Mouse (Mus musculus): ENCODE measurements at regions not wholly inside any gene's neighbourhood (a gene's known extent, or its start where the extent isn't known, plus 50 kb on each side); places are given as distances from the start of the nearest gene placed in this dataset.

- no peak overlapping the region for H3K9ac ChIP-seq
- no peaks in the 10 kb centered on the region for H3K4me1 ChIP-seq (replicated peaks)
- H3K4me3 ChIP-seq: no peak overlapping the region
- no peaks in the 10 kb centered on the region for H3K36me3 ChIP-seq
- no peak overlapping the region for H3K4me2 ChIP-seq
- H3K27ac ChIP-seq (ENCODE audit: poor library complexity, severe bottlenecking): no peak overlapping the region
- no peaks in the 10 kb centered on the region for H3K9me3 ChIP-seq (replicated peaks)
- ATAC-seq (ENCODE audit: insufficient number of reproducible peaks, low FRiP score): no peak
- 87% methylated on average over 3 of the region's 3 CpGs for WGBS
- H3K27me3 ChIP-seq (replicated peaks): no peaks in the 10 kb centered on the region
These were observed 84.8 kb upstream of the Dazl start for GRCm38 (mm10) chr17:50378141-50378727.

- no peak overlapping the region for H3K4me3 ChIP-seq
- no peak overlapping the region for H3K4me2 ChIP-seq
- no peaks in the 10 kb centered on the region for H3K9me3 ChIP-seq (replicated peaks)
- no peaks in the 10 kb centered on the region for H3K36me3 ChIP-seq
- H3K4me1 ChIP-seq (replicated peaks): peaks cover 19% of the 10 kb centered on the region
- no peak overlapping the region for H3K9ac ChIP-seq
- no peaks in the 10 kb centered on the region for H3K27me3 ChIP-seq (replicated peaks)
- no peak for ATAC-seq (ENCODE audit: insufficient number of reproducible peaks, low FRiP score)
- WGBS: 67% methylated on average over 12 of the region's 12 CpGs
- no peak overlapping the region for H3K27ac ChIP-seq (ENCODE audit: poor library complexity, severe bottlenecking)
These were observed 95.6 kb upstream of the Dazl start for GRCm38 (mm10) chr17:50388715-50389710.

DNA sequence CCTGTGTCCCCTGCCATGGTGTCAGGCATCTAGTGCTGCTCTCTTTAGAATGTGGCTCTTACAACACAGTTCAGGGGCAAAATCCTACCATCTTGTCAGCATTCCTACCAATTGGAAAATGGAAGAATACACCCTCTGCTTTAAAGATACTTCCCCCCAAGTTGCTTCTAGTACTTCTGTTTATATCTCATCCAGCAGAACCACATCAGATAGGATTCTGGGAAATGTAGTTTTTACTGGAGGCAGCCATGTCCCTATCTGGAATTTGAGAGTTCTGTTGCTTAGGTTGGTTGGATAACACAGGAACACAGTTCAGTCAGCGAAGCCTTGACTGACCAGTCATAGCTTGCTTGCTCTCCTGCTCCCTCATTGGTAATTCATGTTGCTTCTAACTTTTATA lies 96.7 kb upstream of the Dazl start:
- 67% methylated on average over 1 of the region's 1 CpGs for WGBS
- Histone ChIP-seq H3K9ac (no peak overlapping the region), H3K4me2 (no peak overlapping the region), H3K27ac (ENCODE audit: poor library complexity, severe bottlenecking) (no peak overlapping the region), H3K36me3 (no peaks in the 10 kb centered on the region), H3K4me3 (no peak overlapping the region), H3K27me3 (replicated peaks) (no peaks in the 10 kb centered on the region), H3K4me1 (replicated peaks) (peaks cover 23% of the 10 kb centered on the region), H3K9me3 (replicated peaks) (no peaks in the 10 kb centered on the region)
- no peak for ATAC-seq (ENCODE audit: insufficient number of reproducible peaks, low FRiP score)

DNA sequence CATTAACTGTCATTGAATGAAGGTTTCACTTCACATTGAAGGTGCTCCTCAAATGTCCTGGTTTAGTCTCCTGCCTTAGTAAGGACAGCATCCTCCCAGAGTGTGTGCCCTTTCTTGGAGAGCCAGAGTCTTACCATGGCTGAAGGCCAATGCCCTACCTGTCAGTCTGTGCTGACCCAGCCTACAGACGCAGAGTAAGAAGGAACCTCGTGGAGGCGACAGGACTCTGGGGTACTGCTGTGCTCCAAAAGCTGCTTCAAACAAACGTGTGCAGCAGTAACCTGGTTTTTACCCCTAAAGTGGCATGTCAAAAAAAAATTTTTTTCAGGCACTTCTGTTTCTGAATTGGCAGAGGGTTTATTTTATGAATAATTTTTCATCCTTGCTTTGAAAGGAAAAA lies 97.8 kb upstream of the Dazl start:
- no peak overlapping the region for H3K9ac ChIP-seq
- peaks cover 23% of the 10 kb centered on the region for H3K4me1 ChIP-seq (replicated peaks)
- H3K4me2 ChIP-seq: no peak overlapping the region
- H3K27me3 ChIP-seq (replicated peaks): no peaks in the 10 kb centered on the region
- whole genome bisulfite sequencing: 78% methylated on average over 4 of the region's 4 CpGs
- ATAC-seq (ENCODE audit: insufficient number of reproducible peaks, low FRiP score): no peak
- H3K27ac ChIP-seq (ENCODE audit: poor library complexity, severe bottlenecking): no peak overlapping the region
- no peaks in the 10 kb centered on the region for H3K9me3 ChIP-seq (replicated peaks)
- no peaks in the 10 kb centered on the region for H3K36me3 ChIP-seq
- no peak overlapping the region for H3K4me3 ChIP-seq

- H3K36me3 ChIP-seq: no peaks in the 10 kb centered on the region
- no peaks in the 10 kb centered on the region for H3K27me3 ChIP-seq (replicated peaks)
- WGBS: 89% methylated on average over 11 of the region's 11 CpGs
- H3K9ac ChIP-seq: no peak overlapping the region
- H3K4me3 ChIP-seq: no peak overlapping the region
- H3K27ac ChIP-seq (ENCODE audit: poor library complexity, severe bottlenecking): no peak overlapping the region
- ATAC-seq (ENCODE audit: insufficient number of reproducible peaks, low FRiP score): no peak
- H3K4me1 ChIP-seq (replicated peaks): peaks cover 23% of the 10 kb centered on the region
- H3K4me2 ChIP-seq: no peak overlapping the region
- H3K9me3 ChIP-seq (replicated peaks): no peaks in the 10 kb centered on the region
These were observed 98.6 kb upstream of the Dazl start for GRCm38 (mm10) chr17:50391996-50392395.

- H3K9me3 ChIP-seq (replicated peaks): no peaks in the 10 kb centered on the region
- WGBS: 67% methylated on average over 6 of the region's 6 CpGs
- no peaks in the 10 kb centered on the region for H3K27me3 ChIP-seq (replicated peaks)
- no peak for ATAC-seq (ENCODE audit: insufficient number of reproducible peaks, low FRiP score)
- H3K9ac ChIP-seq: no peak overlapping the region
- no peak overlapping the region for H3K27ac ChIP-seq (ENCODE audit: poor library complexity, severe bottlenecking)
- no peaks in the 10 kb centered on the region for H3K36me3 ChIP-seq
- H3K4me2 ChIP-seq: no peak overlapping the region
- H3K4me1 ChIP-seq (replicated peaks): peaks cover 23% of the 10 kb centered on the region
- H3K4me3 ChIP-seq: no peak overlapping the region
These were observed 99.0 kb upstream of the Dazl start for GRCm38 (mm10) chr17:50392428-50392827.

DNA sequence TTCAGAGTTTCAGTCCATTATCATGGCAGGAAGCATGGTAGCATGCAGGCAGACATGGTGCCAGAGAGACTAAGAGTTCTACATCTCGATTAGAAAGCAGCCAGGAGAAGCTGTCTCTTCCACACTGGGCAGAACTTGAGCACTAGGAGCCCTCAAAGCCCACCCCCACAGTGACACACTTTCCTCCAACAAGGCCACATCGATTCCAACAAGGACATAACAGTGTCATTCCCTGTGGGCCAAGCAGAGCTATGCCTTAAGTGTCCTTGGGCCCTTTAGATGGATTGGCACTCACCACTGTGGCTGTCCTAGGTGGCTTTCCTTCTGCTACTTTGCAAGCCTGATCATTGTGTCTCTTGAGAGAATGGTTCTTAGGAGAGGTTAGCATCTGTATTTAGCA lies 99.5 kb upstream of the Dazl start:
- H3K9ac ChIP-seq: no peak overlapping the region
- peaks cover 23% of the 10 kb centered on the region for H3K4me1 ChIP-seq (replicated peaks)
- H3K27ac ChIP-seq (ENCODE audit: poor library complexity, severe bottlenecking): no peak overlapping the region
- WGBS: 64% methylated on average over 2 of the region's 2 CpGs
- H3K27me3 ChIP-seq (replicated peaks): no peaks in the 10 kb centered on the region
- H3K4me3 ChIP-seq: no peak overlapping the region
- H3K36me3 ChIP-seq: no peaks in the 10 kb centered on the region
- H3K9me3 ChIP-seq (replicated peaks): no peaks in the 10 kb centered on the region
- no peak overlapping the region for H3K4me2 ChIP-seq
- ATAC-seq (ENCODE audit: insufficient number of reproducible peaks, low FRiP score): no peak

DNA sequence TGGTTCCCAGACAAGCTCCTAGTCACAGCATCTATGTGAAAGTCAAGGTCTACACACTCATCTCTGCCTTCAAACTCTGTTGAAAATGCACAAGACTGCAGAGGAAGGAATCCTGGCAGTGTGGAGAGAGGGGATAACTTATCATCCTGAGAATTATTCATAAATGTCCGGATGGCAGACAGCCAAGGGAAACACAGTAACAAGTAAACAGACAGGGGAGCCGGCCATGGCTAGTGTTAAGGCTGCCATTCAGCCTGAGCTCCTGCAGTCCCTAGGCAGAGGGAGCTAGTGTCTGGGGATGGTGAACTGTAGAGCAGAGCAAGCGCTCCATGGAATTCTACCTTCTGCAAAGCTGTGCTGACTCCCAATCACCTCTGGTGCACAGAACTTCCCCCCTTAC lies 100.3 kb upstream of the Dazl start:
- ATAC-seq (ENCODE audit: insufficient number of reproducible peaks, low FRiP score): peak; percentile 80
- Histone ChIP-seq H3K27ac (ENCODE audit: poor library complexity, severe bottlenecking) (no peak overlapping the region), H3K4me2 (no peak overlapping the region), H3K27me3 (replicated peaks) (no peaks in the 10 kb centered on the region), H3K36me3 (no peaks in the 10 kb centered on the region), H3K4me3 (no peak overlapping the region), H3K9ac (no peak overlapping the region), H3K4me1 (replicated peaks) (peaks cover 23% of the 10 kb centered on the region), H3K9me3 (replicated peaks) (no peaks in the 10 kb centered on the region)
- WGBS: 32% methylated on average over 3 of the region's 3 CpGs

GRCm38 (mm10) chr17:50394801-50395200 lies 101.4 kb upstream of the Dazl start:
- 93% methylated on average over 1 of the region's 1 CpGs for WGBS
- no peak overlapping the region for H3K4me2 ChIP-seq
- H3K9ac ChIP-seq: no peak overlapping the region
- no peaks in the 10 kb centered on the region for H3K36me3 ChIP-seq
- H3K4me3 ChIP-seq: no peak overlapping the region
- H3K27ac ChIP-seq (ENCODE audit: poor library complexity, severe bottlenecking): no peak overlapping the region
- H3K27me3 ChIP-seq (replicated peaks): no peaks in the 10 kb centered on the region
- no peaks in the 10 kb centered on the region for H3K9me3 ChIP-seq (replicated peaks)
- H3K4me1 ChIP-seq (replicated peaks): peaks cover 23% of the 10 kb centered on the region
- ATAC-seq (ENCODE audit: insufficient number of reproducible peaks, low FRiP score): no peak

GRCm38 (mm10) chr17:50395669-50396068 lies 102.2 kb upstream of the Dazl start:
- Histone ChIP-seq H3K27me3 (replicated peaks) (no peaks in the 10 kb centered on the region), H3K4me1 (replicated peaks) (peaks cover 23% of the 10 kb centered on the region), H3K4me2 (no peak overlapping the region), H3K36me3 (no peaks in the 10 kb centered on the region), H3K27ac (ENCODE audit: poor library complexity, severe bottlenecking) (no peak overlapping the region), H3K9ac (no peak overlapping the region), H3K9me3 (replicated peaks) (no peaks in the 10 kb centered on the region), H3K4me3 (no peak overlapping the region)
- 91% methylated on average over 11 of the region's 11 CpGs for WGBS
- ATAC-seq (ENCODE audit: insufficient number of reproducible peaks, low FRiP score): no peak

- H3K36me3 ChIP-seq: no peaks in the 10 kb centered on the region
- WGBS: 41% methylated on average over 4 of the region's 4 CpGs
- no peak for ATAC-seq (ENCODE audit: insufficient number of reproducible peaks, low FRiP score)
- no peak overlapping the region for H3K4me2 ChIP-seq
- H3K9ac ChIP-seq: no peak overlapping the region
- H3K4me3 ChIP-seq: no peak overlapping the region
- no peak overlapping the region for H3K27ac ChIP-seq (ENCODE audit: poor library complexity, severe bottlenecking)
- no peaks in the 10 kb centered on the region for H3K27me3 ChIP-seq (replicated peaks)
- H3K4me1 ChIP-seq (replicated peaks): peaks cover 19% of the 10 kb centered on the region
- H3K9me3 ChIP-seq (replicated peaks): no peaks in the 10 kb centered on the region
These were observed 103.9 kb upstream of the Dazl start for GRCm38 (mm10) chr17:50397324-50397723.
